18 mouse cellular contexts compared by ENCODE assay signal in genomic region chr9:75536422-75536821, GRCm38 (mm10).
"Had no signal": no experiment of that assay in that cellular context is flagged by ENCODE, and none has a peak within 500 bp of the region (broad histone marks: within the 10 kb centered on the region; RNA-seq: fewer than 3 reads in every experiment).

No protein-coding gene starts in this region.

- ATAC-seq: liver, embryonic 12.5 days; midbrain, embryonic 13.5 days had no signal

- H3K27me3 ChIP-seq: limb, embryonic 13.5 days; liver, embryonic 12.5 days; liver, embryonic 15.5 days; lung, embryonic 15.5 days; megakaryocyte, embryonic 14.5 days; midbrain, embryonic 13.5 days had no signal

- DNase-seq: kidney, adult 2 months; kidney, postnatal 25 days; layer of hippocampus, adult 9-11 months; liver; lung, adult 18-20 months; lung, postnatal 10 days; lung, postnatal 36 days; thymus, postnatal 25 days had no signal

- H3K36me3 ChIP-seq: limb, embryonic 10.5 days; liver, embryonic 15.5 days had no signal

- H3K27ac ChIP-seq: kidney, postnatal 0 days; layer of hippocampus, adult 2 months; limb, embryonic 10.5 days; limb, embryonic 13.5 days; liver, embryonic 12.5 days; liver, embryonic 15.5 days; lung, embryonic 15.5 days; midbrain, embryonic 10.5 days; midbrain, embryonic 13.5 days had no signal

- H3K9me3 ChIP-seq: limb, embryonic 10.5 days; limb, embryonic 13.5 days; liver, embryonic 12.5 days; liver, embryonic 15.5 days; lung, embryonic 15.5 days; megakaryocyte, embryonic 14.5 days; midbrain, embryonic 10.5 days; midbrain, embryonic 13.5 days had no signal

- H3K9ac ChIP-seq: limb, embryonic 13.5 days; liver, embryonic 12.5 days; liver, embryonic 15.5 days; lung, embryonic 15.5 days; midbrain, embryonic 13.5 days had no signal

- H3K4me3 ChIP-seq: layer of hippocampus, adult 2 months; limb, embryonic 10.5 days; limb, embryonic 13.5 days; liver, embryonic 12.5 days; liver, embryonic 15.5 days; lung, embryonic 15.5 days; megakaryocyte, embryonic 14.5 days; midbrain, embryonic 10.5 days; midbrain, embryonic 13.5 days had no signal

- H3K4me1 ChIP-seq: liver, embryonic 15.5 days had no signal

- H3K4me2 ChIP-seq: limb, embryonic 13.5 days; liver, embryonic 12.5 days; liver, embryonic 15.5 days; lung, embryonic 15.5 days; midbrain, embryonic 13.5 days had no signal
